Mouse (Mus musculus) sigmoid colon, adult 10 weeks (tissue): ENCODE measurements around the gene Ccdc113. TPM values are rescaled to one million over a fixed set of nuclear protein-coding genes. Genes with fewer than 3 reads are reported as not detected.

Experiments
- polyA plus RNA-seq: library from polyadenylated mRNA; stranded (reverse); fragments of 350-450 nt; fragmentation: Illumina TruSeq; extraction: RNeasy Lipid Tissue Mini Kit (QIAGEN cat#74804); gene quantifications from one replicate; pipeline ENCODE4 v1.2.3, GENCODE M21; 2014; ENCODE audit warnings: low read depth, low replicate concordance

The Ccdc113 gene
- not detected for polyA plus RNA-seq

DNA sequence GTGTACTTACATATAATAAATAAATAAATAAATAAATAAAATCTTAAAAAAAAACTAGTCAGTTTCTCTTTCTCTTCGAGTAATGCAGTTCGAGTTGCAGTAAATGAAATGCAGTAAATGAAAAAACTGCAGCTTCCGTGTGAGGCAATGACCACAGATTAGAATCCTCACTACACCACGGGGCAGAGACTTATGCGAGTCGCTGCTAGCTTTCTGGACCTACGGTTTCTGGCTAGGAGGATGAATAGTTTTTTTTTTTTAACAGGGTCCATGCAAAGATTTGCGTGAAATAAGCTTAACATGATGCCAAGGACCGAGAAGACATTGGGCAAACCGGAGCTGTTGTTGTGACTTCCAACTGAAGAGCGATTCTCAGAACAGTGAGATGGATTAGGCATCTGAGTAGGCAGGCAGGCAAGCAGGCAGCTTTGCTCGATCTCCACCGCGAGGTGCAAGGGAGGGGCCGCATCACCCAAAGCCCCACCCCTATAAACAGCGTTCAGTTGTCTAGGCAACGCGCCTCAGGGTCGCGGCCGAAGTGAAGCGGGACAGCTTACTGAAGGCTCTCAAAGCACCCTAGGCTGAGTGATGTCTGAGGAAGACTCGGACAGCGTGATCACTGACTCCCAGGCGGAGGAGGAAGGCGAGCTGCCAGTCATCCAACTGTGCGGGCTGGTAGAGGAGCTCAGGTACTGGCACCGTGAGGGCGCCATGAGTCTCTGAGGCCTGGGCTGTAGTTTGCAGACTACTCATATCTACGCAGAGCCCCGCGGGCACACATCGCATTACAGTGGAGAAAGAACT, at the start of gene Ccdc113:
Ccdc113 (plus strand) TSS at position 502 of the 804 bp plus-strand sequence.

DNA sequence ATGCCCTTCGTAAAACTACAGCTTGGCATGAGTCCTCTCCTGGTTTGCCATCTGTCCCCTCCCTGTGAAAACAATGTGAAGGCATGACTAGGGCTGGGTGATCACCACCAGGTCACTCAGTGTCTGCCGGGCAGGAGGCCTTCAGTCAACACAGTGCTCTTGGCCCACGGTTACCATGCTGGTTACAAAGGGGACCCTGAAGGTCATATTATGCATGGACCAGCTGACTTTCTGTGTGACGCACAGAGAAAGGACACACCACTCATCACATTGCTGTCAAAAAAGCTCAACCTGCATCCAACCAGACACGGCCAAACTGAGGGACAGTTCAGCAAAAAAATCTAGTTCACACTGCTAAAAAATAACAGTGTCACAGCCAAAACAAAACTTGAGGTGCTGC, 43.9 kb upstream of the Ccdc113 start, which contains the start of gene Csnk2a2:
Csnk2a2 (minus strand) TSS at position 34 of the 400 bp plus-strand sequence.

DNA sequence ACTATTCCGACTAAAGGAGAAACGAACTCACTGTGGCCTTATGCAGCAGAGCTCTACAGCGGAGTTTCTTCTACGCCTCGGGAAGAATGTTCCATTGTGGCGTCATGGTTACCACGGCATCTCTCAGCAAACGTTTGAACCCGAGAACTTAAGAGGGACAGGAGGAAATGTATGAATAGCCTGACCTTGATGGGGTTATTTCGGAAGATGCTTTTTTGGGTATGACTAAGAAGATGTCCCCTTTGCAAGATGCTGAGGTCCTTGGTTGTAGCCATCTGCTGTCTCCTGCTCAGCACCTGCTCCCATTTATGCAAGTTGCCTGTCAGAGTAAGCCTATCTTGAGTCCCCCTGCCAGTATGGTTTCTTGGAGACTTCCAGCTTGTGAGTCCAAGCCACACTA, 42.4 kb downstream of the Ccdc113 start, which contains the start of gene Prss54:
Prss54 (minus strand) TSS at position 101 of the 400 bp plus-strand sequence.

Other genes starting within 250 kb of the Ccdc113 start
- 0.22 TPM for gene Cngb1, start 227.5 kb upstream of the Ccdc113 start, polyA plus RNA-seq
- gene Tepp, start 223.5 kb upstream of the Ccdc113 start, polyA plus RNA-seq = not detected
- gene Zfp319, start 202.1 kb upstream of the Ccdc113 start, polyA plus RNA-seq = 1.8 TPM
- 2.1 TPM for gene Usb1, start 201.8 kb upstream of the Ccdc113 start, polyA plus RNA-seq
- gene Mmp15, start 181.8 kb upstream of the Ccdc113 start, polyA plus RNA-seq = 3.1 TPM
- 73.4 TPM for gene Cfap20, start 99.2 kb upstream of the Ccdc113 start, polyA plus RNA-seq
- gene Csnk2a2, start 44.0 kb upstream of the Ccdc113 start, polyA plus RNA-seq = 162 TPM
- gene Prss54, start 42.3 kb downstream of the Ccdc113 start, polyA plus RNA-seq = not detected
- gene Gins3, start 99.4 kb downstream of the Ccdc113 start, polyA plus RNA-seq = 4.8 TPM
- 4.9 TPM for gene Ndrg4, start 142.9 kb downstream of the Ccdc113 start, polyA plus RNA-seq
- 9.8 TPM for gene Setd6, start 181.8 kb downstream of the Ccdc113 start, polyA plus RNA-seq